Mouse (Mus musculus) NIH3T3 (cell line): Measurements from ENCODE around the gene Olfr155.

ENCODE experiments used
- DNase-seq: peaks from one replicate; pipeline ENCODE4 v3.0.0-alpha.2; 2012; ENCODE audit warnings: low read depth

Olfr155 gene

DNA sequence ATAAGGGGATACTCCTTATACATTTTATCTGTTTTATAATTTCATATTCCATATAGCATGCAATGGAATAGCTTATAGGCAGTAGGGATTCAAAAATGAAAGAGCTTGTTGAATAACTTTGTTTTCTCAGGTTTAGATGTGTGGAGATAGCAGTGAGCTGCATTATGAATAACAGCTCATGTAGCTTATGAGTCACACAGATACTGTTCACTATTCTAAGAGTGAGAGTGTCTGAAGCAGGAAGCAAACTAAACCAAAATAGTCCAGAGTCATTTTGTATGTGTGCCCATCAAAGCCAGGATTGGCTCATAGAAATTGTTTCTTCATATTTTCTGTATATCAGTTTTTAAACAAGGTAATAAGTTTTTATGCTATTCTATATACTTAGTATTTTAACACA is 45.8 kb downstream of the Olfr155 start:
- DNase-seq, result peak; percentile 36

DNA sequence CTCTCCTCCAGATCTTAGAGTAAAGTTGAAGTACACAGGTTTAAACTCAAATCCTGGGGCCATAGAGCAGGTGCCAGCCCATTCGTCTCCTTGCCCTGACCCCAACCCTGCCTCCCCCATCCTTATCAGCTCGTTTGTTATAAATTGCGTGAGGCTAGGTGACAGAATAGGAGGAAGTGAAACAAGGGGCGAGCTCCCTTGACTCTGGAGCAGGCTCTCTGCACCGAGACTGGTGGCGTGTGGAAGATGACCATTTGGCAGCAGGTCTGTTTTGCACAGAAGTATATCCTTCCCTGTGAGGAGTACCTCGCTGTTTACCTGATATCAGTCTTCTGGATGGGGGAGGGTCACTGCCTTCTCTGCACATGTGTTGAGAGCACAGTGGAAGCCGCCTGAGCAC is 47.8 kb downstream of the Olfr155 start:
- DNase-seq, result no peak

DNA sequence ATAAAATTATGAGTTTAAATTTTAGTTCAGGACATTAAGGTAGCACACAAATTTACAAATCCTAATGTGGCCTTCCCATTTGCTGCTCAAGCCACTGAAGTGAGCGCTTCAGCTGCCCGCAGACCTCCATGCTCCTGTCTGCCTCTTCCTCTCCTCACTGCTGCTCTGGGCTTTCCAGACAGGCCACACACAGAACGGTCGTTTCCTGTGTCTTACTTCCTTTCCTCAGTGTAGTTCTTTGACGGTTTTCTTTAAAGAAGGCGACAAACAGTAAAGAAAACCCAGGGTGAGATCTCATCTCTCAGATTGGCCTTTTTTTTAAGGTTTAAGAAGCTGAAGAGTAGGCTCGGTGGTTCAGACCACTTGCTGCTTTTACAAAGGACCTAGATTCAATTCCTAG is 52.3 kb downstream of the Olfr155 start:
- no peak for DNase-seq

DNA sequence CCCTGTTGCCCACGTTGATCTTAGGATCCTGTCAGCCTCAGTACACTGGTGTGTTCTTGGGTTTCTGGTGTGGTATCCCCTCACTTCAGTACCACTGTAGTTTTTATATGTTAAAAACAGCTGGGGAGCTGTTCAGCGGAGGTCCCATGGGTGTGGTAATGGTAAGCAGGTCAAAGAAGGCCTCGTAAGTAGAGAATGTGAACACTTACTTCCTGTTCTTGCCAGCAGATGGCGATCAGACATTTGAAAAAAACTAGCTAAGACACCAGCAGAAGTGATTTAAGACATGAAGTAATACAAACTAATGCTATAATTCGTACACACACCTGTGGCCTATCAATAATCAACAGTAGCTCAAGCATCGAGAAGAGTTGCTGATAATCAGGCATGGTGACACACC is 55.1 kb downstream of the Olfr155 start:
- peak; percentile 77 for DNase-seq
